Mouse (Mus musculus): ENCODE data around the gene Itga9.

The Itga9 gene

GRCm38 (mm10) chr9:118688248-118688647 lies 81.8 kb downstream of the Itga9 start:
- CTCF ChIA-PET, result no interaction called here

GRCm38 (mm10) chr9:118688921-118689451 lies 82.5 kb downstream of the Itga9 start:
- CTCF ChIA-PET, result no interaction called here

GRCm38 (mm10) chr9:118693256-118693655 lies 86.8 kb downstream of the Itga9 start:
- CTCF ChIA-PET, result no interaction called here

GRCm38 (mm10) chr9:118694420-118694825 lies 87.9 kb downstream of the Itga9 start:
- CTCF ChIA-PET, result no interaction called here

GRCm38 (mm10) chr9:118698191-118698590 lies 91.7 kb downstream of the Itga9 start:
- CTCF ChIA-PET, result no interaction called here

- CTCF ChIA-PET, result no interaction called here
Observed at GRCm38 (mm10) chr9:118699716-118700115, 93.2 kb downstream of the Itga9 start.

- CTCF ChIA-PET, result no interaction called here
Observed at GRCm38 (mm10) chr9:118700889-118701288, 94.4 kb downstream of the Itga9 start.

GRCm38 (mm10) chr9:118701791-118702190 lies 95.3 kb downstream of the Itga9 start:
- CTCF ChIA-PET, result no interaction called here

- CTCF ChIA-PET, result no interaction called here
Observed at GRCm38 (mm10) chr9:118703146-118703545, 96.7 kb downstream of the Itga9 start.

GRCm38 (mm10) chr9:118705381-118706074 lies 99.0 kb downstream of the Itga9 start:
- CTCF ChIA-PET, result interaction anchor here (0.6 kb wide), 1 partner anchor 601 kb away, joined by 4 read pairs; no protein-coding TSS in a partner anchor

GRCm38 (mm10) chr9:118706176-118706975 lies 99.9 kb downstream of the Itga9 start:
- CTCF ChIA-PET, result no interaction called here

- CTCF ChIA-PET, result no interaction called here
Observed at GRCm38 (mm10) chr9:118710625-118711024, 104.1 kb downstream of the Itga9 start.

GRCm38 (mm10) chr9:118711749-118712148 lies 105.3 kb downstream of the Itga9 start:
- CTCF ChIA-PET, result no interaction called here

- CTCF ChIA-PET, result interaction anchor here (0.6 kb wide), 1 partner anchor 368 kb away, joined by 3 read pairs; no protein-coding TSS in a partner anchor
Observed at GRCm38 (mm10) chr9:118713515-118713914, 107.0 kb downstream of the Itga9 start.

- CTCF ChIA-PET, result interaction anchor here (0.6 kb wide), 2 partner anchors 285 to 1272 kb away, joined by 3 to 5 read pairs; no protein-coding TSS in a partner anchor
Observed at GRCm38 (mm10) chr9:118714536-118714935, 108.0 kb downstream of the Itga9 start.

GRCm38 (mm10) chr9:118715971-118716628 lies 109.6 kb downstream of the Itga9 start:
- CTCF ChIA-PET, result no interaction called here

- CTCF ChIA-PET, result no interaction called here
Observed at GRCm38 (mm10) chr9:118717436-118717835, 110.9 kb downstream of the Itga9 start.

- CTCF ChIA-PET, result no interaction called here
Observed at GRCm38 (mm10) chr9:118718511-118718910, 112.0 kb downstream of the Itga9 start.

- CTCF ChIA-PET, result no interaction called here
Observed at GRCm38 (mm10) chr9:118721056-118721455, 114.6 kb downstream of the Itga9 start.

- CTCF ChIA-PET, result interaction anchor here (0.5 to 0.7 kb wide), 2 partner anchors 58 to 72 kb away, joined by 3 to 4 read pairs; no protein-coding TSS in a partner anchor
Observed at GRCm38 (mm10) chr9:118722789-118723325, 116.4 kb downstream of the Itga9 start.

GRCm38 (mm10) chr9:118725128-118725527 lies 118.6 kb downstream of the Itga9 start:
- CTCF ChIA-PET, result no interaction called here

- CTCF ChIA-PET, result no interaction called here
Observed at GRCm38 (mm10) chr9:118726550-118726949, 120.1 kb downstream of the Itga9 start.

All from spleen, embryonic (tissue).